Mouse (Mus musculus) gastrocnemius, postnatal 10 days (tissue): ENCODE data around the gene Atxn7. TPM values are rescaled to one million over a fixed set of nuclear protein-coding genes. Genes with fewer than 3 reads are reported as not detected.

Experiments
- DNase-seq: peaks from one replicate; pipeline ENCODE4 v3.0.0; 2021; ENCODE audit warnings: mixed read lengths
- total RNA-seq, 2 experiments: library from RNA; stranded (reverse); gene quantifications; 2 replicates each; pipeline ENCODE4 v1.2.3; 2021

Atxn7 gene
- total RNA-seq, 2 experiments from 2014 or later: 14.9 to 15.4 TPM

DNA sequence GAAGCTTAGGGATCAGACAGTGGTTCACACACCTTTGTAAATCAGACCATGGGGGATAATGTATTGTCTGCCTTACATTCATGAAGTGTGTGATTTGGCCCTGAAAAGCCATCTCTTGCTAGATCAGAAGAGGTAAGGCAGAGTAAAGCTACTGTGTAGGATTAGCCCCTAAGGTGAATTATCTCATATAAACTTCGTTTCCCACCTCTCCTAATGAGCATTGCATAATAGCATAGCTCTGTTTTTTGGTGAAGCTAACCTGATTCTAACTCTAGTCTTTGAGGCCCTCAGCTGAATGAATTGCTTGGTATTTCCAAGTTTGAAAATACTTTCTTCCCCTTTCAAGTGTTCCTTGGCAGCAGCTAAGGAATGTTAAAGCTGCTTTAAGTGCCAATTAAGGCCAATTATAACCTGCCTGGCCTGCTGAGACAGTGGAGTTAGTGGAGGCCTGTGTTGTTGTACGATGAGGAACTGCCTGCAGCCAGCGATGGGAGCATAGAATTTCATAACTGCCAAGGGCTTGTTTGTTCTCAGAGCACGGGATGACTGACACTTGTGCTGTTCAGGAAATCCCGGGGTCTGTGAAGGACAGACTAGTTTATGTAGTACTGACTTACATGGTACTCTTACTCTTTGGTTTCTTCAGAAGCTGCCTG is 103.4 kb downstream of the Atxn7 start:
- DNase-seq: no peak

DNA sequence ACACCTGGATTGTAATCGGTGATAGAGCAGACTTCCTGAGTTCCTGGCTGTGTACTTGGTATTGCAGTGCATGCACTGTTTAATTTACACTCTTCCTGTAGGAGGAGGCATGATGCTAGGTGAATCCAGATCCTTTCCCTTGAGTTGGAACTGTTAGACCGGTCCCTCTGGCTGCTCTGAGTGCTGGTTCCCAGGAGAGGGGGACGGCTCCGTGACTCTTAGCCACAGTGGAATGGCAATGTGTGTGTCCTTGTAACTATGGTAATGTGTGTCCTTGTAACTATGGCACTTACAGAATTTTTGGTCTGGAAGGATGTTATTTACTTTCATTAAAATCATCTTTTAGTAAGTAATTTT is 103.9 kb downstream of the Atxn7 start:
- DNase-seq: no peak

DNA sequence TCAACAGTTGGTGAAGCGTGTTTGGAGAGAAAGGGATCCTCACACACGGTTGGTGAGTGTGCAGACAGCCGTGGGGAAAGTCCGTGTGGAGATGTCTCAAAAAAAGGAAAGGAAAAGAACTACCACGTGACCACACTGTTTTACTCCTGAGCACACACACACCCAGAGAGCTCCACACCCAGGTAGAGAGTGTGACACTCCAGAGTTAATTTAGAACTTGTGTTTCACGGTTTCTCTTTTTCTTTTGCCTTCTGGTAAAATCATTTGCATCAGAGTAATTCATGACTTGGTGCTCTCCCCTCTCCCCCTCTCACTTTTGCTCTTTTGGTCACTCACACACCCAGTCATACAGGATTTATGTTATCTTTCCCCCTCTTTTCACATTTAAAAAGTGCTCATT is 105.0 kb downstream of the Atxn7 start:
- no peak for DNase-seq

DNA sequence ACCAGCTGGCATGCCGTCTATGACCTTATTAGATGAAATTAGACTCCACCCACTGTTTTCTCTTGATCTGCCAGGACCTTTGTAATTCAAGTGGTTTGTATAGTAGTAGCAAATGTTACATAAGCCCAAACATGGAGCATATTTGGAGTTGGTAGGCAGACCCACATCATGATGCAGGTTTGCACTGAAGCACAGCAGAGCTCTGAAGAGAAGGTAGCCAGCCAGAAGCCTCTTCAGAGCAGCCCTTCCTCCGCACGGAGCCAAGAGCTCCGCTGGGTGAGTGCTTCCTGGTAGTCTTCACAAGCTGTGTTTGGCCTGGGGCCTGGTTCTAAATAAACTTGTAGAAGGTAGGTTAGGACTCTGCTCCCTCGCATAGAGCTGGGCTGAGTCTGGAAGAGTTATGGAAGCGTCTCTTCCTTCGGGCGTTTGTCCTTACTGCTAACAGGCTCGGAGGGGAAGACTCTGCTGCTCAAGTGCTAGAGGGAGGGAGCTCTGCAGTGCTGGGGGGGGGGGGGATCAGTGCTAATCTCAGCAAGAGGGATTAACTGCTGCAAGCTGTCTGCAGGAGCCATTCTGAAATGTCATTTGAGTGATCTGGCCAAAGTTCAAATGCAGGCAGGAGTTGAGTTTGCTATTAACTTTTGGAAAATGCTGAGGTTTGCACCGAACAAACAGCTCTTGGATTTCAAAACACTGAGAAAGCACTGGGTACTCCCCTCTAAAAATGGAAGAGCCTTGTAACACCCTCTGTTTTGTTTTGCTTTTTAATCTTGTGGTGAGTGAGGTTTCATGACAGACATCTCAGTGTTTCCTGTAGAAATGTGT is 106.6 kb downstream of the Atxn7 start:
- peak; percentile 32 for DNase-seq

DNA sequence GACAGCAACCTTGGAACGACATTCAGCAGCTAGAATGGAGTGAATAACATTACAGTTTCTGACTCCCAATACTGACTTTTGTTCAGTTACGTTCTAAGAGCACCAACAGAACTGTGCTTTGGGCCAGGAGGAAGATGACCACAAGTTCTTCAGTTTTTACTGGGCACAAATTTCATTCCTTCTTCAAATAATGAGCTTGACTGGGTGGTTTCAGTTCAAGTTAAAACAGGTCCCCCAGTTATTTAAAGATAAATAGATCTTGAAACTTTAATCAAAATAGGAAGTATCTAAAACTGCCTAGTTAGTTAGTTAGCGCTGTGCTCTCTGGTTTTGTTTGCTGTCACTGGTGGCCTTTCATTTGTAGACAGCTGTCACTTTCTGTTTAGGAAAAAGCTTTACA is 107.3 kb downstream of the Atxn7 start:
- DNase-seq: no peak

DNA sequence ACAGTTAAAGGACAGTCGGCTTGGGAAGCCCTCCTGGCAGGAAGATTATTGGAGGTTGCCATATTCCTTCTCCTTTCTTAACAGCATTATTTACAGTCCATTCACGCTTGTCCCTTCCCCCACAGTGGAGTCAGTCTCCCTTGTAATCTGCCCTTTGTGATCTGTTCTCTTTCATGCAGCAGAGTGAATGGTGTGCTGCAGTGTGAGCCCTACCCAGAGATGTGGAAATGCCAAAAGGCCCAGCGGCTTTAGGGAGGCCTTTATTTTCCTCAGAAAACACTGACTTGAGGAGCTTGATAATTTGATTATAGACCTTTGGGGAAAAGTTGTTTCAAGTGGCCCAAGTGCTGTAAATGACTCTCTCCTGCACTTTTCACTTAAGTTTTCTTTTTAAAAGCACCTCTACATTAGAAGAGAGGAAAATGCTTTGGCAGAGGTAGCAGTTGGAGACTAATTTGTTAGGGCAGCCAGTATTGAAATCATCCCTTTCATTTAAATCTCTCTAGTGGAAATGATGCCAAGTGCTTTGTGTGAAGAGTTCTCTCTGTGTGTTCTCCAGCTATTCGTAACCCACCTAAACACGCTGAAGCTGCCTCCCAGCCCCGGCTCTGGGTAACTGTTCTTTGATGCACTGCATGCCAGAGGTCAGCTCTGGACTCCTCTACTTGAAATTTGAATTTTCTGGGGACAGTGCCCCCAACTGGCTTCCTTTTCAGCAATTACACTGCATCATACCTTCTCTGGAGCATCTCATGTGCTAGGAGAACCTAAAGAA is 109.5 kb downstream of the Atxn7 start:
- DNase-seq: no peak

DNA sequence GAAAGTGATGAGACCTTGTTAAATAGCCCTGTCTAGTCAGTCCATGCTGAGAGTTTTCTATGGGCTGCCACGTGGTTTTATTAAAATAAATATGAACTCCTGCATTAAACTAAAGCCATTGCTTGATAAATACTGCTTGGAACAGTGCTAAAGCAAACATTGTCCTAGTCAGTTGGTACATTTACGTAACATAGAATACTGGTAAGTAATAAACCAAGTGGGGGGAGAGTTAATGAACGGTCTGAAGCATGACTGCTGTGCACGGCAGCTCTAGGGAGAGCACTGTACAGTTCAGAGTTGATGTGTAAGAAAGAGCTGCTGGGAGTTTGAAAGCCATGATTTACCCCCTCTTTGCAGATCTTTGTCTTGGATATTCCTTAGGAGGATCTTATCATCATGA is 110.2 kb downstream of the Atxn7 start:
- no peak for DNase-seq

DNA sequence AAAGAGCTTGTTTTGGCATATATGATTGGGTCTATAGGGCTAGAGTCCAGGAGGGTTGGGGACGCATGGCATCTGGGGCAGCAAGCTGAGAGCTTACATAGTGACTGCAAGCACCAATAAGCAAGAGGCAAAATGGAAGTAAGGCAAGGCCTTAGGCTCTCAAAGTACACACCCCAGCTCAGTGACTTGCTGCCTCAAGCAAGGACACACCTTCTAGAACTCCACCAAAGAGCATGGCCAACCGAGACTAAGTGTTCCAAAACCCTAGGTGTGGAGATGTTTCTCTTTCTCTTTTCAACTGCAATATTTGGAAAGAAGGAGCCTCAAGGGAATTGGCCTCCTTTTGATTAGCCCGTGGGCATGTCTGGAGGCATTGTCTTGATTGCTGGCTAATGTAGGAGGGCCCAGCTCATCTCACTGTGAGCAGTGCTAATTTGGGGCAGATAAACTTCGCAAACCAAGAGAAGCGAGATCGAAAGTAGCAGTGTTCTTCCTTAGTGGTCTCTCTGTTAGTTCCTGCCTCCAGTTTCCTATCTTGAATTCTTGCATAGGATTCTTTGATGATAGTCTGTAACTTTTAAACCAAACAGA is 119.5 kb downstream of the Atxn7 start:
- DNase-seq: no peak

DNA sequence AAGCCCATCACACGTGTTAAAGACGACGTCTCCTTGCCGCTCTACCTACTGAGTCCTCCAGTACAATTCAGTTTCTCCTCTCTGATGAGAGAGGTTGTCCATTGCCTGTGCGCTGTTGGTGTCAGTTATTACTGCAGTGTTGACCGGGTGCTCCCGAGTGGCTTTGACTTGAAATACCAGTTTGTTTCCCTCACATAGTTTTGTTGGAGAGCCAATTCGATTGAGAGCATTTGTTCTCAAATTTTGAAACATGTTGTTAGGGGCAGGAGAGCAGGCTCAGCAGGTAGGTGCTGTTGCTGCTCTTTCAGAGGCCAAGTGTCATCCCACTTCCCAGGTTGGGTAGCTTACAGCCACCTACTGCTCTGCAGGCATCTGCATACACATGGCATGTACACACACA is 122.6 kb downstream of the Atxn7 start:
- no peak for DNase-seq

DNA sequence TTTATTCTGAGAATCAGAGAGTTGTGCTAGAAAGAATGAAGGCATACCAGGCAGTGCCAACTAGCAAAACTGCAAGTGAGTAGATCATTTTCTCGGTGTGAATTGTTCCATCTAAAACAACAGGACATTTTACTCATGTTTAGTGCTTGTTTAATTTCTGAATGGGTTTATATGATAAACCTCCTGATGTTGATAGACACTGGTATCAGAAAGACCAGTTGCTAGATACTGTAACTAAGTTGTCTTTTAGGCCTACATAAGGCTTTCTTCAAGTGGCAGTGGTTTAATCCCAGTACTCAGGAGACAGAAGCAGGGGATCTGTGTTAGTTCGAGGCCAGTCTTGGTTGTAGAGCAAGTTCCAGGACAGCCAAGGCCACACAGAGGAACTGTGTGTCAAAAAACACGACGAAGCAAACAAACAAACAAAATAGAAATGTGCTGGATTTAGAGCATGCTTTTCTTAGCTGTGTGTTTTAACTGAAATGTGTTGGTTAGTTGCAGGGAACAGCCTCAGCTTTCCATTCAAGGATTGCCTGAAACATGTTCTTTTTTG is 125.5 kb downstream of the Atxn7 start:
- DNase-seq: no peak

DNA sequence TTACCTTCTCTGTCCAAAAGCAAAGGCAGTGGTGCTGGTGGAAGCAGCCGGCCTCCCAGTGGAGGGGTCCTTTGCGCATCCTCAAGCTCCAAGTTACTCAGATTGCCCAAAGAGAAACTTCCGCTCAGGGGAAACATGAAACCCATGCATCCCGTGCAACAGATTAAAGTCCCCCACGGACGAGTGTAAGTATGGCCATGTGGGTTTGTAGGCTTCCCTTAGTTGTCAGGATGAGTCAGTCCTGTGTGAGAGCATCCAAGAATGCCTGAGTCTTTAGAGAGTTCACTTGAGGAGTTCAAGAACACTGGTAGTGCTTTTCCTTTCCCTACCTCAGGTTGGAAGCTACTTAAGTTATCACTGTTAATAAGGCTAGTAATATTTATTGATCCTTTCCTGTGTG is 126.1 kb downstream of the Atxn7 start:
- DNase-seq: no peak

DNA sequence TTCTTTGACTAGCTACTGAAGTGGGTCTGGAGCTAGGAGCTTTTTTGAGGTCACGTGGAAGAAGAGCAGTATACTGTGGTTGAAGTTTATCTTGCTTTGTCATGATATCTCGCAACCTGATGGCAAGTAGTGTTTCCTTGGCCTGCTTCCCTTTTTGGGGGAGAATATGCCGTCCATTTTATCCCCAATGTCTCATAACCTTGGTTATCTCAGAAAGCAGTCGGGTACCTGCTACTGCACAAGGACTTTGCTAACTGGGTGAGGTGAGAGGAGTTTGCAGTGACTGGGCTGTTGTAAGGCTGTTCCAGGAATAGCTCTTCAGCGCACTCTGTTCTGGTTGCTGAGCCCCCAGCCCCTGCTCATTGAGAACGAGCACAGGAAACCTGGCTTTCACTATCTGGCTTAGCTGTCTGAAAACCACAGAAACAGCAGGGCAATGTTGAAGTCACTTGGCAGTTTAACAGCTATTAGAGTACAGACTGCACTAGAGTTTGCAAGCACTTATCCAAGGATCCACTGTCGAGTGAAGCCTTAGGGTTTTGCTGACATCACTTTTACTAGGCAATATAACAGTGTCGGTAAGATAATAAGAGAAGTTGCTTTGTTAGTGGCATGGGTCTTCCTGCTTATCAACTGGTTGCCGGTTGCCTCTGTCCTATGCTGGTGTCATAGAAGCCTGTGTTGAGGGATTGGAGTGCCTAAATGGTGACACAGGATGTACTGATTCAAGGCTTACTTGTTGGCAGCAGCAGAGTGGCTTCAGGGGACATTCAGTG is 127.0 kb downstream of the Atxn7 start:
- no peak for DNase-seq

DNA sequence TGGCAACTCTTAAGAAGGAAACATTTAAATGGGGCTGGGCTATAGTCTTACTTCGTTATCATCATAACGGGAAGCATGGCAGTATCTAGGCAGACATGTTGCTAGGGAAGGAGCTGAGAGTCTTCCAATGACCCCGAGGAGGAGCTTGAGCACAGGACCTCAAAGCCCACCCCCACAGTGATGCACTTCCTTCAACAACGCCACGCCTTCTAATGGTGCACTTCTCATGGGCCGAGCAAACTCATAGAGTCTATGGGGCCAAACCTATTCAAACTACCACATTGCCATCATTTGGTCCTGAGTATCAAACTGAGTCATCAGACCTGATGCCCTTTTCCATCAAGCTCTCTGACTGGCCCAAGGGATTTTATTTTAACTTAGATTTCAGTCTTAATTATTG is 129.3 kb downstream of the Atxn7 start:
- DNase-seq: no peak

DNA sequence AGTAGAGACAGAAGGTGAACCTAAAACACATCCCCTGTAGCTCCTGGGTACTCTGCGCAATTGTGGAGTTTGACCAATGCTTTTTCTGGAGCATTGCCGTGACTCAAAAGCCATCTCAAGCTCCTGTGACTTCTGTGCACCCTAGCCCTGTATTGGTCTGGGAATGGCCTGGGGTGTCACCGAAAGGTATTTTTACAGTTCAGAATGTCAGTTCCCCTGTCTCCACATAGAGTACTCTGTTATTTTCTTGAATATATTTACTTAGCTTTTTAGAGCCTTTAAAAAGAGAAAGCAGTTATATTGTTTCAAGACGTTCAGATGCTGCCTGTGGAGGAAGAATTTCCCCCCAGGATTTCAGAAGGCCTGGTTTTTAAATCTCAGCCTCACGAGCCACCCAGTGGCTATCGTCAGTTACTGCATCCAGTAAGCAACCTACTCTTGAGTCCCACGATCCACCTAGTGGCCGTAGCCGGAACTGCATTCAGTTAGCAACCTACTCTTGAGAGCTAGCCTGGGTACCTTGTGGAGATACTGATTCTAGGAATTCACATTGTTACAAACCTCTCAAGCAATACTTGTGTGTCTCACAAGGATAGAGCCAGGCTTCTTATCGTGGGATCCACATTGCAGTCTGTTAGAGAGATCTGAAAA is 137.2 kb downstream of the Atxn7 start:
- DNase-seq: peak; percentile 93

DNA sequence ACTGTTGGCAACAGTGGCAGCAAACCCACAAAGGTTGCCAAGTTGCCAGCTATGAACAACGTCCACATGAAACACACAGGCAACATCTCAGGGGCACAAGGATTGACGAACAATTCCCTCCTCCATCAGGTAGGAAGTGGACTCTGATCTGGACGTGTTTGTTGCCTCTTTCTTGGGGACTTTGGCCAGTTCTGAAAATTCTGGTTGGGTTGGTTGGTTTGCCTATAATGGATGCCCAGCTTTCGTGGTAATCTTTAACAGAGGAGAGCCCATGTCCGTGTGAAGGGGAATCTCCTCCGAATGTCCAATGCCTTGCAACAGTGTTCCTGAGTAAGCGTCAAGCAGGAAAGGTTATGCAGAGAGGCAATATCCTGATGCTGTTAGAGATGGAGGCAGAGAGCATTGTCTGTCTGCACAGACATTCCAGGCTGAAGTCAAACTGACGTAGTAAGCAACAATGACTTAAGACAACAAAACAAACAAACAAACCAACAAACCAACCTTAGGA is 139.6 kb downstream of the Atxn7 start:
- no peak for DNase-seq

DNA sequence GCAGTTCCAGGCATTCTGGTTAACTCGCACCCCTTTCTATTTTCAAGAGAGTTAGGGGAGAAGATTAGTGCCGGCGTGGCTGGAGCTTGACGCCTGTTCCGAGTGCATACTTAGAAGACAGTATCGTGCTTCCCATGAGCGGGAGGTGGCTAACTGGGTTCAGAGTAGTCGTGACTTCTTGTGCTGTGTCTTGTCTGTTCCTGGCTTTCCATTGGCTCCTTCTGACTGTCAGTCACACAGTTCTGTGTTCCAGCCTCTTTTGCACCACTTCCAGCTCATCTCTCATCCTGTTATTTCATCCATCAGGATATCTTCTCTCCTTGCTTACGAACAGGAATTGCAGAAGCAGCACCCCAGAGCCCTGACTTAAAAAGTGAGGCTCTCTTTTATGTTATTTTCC is 140.1 kb downstream of the Atxn7 start:
- DNase-seq: no peak

DNA sequence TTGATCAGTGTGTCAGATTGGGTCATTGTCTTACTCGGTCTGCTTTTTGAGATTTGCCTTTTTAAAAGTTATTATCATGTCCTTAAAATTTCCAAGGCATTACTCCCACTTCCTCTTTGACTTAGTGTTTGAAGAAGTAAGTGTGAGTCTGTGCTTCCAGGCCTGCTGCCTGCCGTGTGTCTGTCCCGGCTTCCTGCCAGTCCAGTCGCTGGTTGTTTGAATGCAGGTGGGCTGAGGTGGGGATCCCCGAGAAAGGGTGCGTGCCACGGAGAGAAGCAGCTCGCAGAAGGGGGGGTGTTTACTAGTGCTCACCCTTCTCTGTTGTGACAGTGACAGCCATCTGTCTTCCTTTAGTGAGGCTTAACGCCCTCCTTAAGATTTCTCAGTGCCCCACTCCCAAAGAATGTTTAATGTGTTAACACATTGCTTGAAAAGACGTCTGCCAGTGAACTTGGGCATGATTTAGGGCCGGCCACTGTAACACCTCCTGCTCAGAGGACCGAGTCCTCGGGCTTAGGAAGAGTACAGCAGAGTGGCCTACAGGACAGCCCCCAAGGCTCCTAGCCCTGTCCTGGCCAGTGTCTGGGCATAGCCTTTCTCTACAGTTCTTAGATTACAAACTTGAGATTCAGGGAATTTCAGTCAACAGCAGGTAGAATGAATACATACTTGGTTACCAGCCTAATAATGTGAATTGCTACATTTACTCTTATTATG is 143.1 kb downstream of the Atxn7 start:
- no peak for DNase-seq

DNA sequence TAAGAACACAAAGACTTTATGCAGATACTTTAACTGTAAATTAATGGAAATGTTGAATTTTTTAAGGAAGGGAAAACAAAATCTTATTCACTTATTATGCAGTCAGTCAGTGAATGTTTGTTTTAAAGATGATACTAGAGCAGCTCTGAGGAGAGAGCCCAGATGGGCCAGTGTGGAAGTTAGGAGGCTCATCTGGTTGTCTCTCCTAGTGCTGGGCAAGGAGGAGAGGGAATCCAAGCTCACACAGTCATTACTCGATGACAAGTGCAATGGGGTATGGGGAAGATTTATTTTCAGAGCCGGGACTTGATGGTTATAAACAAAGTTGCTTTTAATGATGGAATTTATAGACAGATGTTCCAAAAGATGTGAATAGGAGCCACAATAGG is 143.7 kb downstream of the Atxn7 start:
- DNase-seq: no peak

DNA sequence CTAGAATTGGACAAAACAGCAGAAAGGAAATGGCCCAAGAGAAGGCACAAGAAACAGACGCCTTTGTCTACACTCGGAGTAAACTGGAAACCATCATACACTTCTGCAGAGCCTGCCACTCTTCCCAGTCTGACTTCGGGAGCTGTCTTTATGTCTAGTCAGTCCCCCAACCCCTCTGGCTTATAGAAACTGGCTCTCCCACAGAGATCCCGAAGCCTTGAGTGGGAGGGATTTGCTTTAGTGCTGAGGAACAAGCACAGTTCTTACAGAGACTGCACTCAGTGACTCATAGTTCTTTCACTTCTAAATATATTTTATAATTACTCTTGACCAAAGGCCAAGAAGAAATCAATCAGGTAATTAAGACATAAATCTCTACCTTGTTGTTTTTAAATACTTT is 149.5 kb downstream of the Atxn7 start:
- DNase-seq: no peak
